Mouse (Mus musculus) spleen, adult 2 months (tissue): ENCODE results near the gene Cox19. TPM values are rescaled to one million over a fixed set of nuclear protein-coding genes. Genes with fewer than 3 reads are reported as not detected.

Experiments
- DNase-seq, 2 experiments: peaks; one replicate each; pipeline versions ENCODE4 v3.0.0 to v3.0.0-alpha.2; 2012 to 2021; ENCODE audit warnings: low spot score in 2 of 2, low read depth in 1 of 2
- H3K27ac ChIP-seq: fragments of 200-500 bp; 2 replicates; pipeline ENCODE4 v1.5.1; 2012; ENCODE audit warnings: low read length, inconsistent platforms; ENCODE audit not compliant: insufficient read depth
- H3K27me3 ChIP-seq: fragments of 200-500 bp; 2 replicates; pipeline ENCODE4 v1.6.1; 2012; ENCODE audit warnings: mild to moderate bottlenecking, moderate library complexity, low read length, inconsistent platforms; ENCODE audit not compliant: control insufficient read depth, insufficient read depth
- H3K36me3 ChIP-seq: fragments of 200-500 bp; 2 replicates; pipeline ENCODE4 v1.6.1; 2012; ENCODE audit warnings: mild to moderate bottlenecking, low read length, inconsistent platforms; ENCODE audit not compliant: control insufficient read depth, insufficient read depth
- H3K4me1 ChIP-seq: fragments of 200-500 bp; 2 replicates; pipeline ENCODE4 v1.6.1; 2011; ENCODE audit warnings: inconsistent platforms; ENCODE audit not compliant: control insufficient read depth, insufficient read depth, insufficient read length
- H3K4me3 ChIP-seq: fragments of 200-500 bp; 2 replicates; pipeline ENCODE4 v1.5.1; 2011; ENCODE audit warnings: mild to moderate bottlenecking, inconsistent platforms; ENCODE audit not compliant: insufficient read depth, insufficient read length; ENCODE audit errors: extremely low read depth
- CTCF ChIP-seq: fragments of 200-500 bp; IDR thresholded peaks from 2 replicates; pipeline ENCODE4 v1.5.1; 2011; ENCODE audit warnings: mild to moderate bottlenecking, inconsistent platforms; ENCODE audit not compliant: insufficient read depth, insufficient read length, insufficient replicate concordance; ENCODE audit errors: extremely low read depth
- POLR2A ChIP-seq: fragments of 200-500 bp; IDR thresholded peaks from 2 replicates; pipeline ENCODE4 v1.6.1; 2011; ENCODE audit warnings: low read depth, low read length, inconsistent platforms
- WGBS: fragments of 180-500 bp; shearing (Covaris S2); methylation state at CpG from one replicate; pipeline ENCODE4 v1.1.7; 2018; 5-methylcytosine and 5-hydroxymethylcytosine counted together
- polyA plus RNA-seq: library from polyadenylated mRNA; depleted of rRNA; stranded (reverse); fragments of >200 nt; gene quantifications from 2 replicates; pipeline ENCODE4 v1.2.3, GENCODE M21; 2012

The Cox19 gene
- polyA plus RNA-seq, 1 experiment = 27.2 TPM

DNA sequence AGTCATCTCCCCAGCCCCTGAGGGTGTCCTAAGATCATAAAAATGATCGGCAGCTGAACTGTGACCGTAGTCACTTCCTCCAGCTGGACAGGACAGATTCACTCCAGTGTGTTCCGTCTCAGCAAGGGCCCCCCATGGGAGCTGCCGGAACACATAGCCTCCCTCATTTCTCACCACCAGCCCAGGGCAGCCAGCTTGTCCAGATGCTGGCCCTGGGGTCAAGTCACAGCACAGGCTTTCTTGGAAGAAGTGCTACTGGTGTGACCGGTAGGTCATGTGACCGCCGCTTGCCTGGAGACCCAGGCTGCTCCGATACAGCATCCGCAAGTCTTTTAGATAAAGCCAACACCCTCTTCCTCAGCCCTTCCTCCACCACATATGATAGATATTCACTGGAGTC is 37.7 kb downstream of the Cox19 start:
- Histone ChIP-seq H3K27me3 (no peaks in the 10 kb centered on the region), H3K27ac (no peak overlapping the region), H3K4me3 (no peak overlapping the region), H3K4me1 (peaks cover 2% of the 10 kb centered on the region; the same call in 1 of the 2 replicates), H3K36me3 (no peaks in the 10 kb centered on the region)
- WGBS = 85% methylated on average over 9 of the region's 9 CpGs
- no peak for DNase-seq
- TF ChIP-seq POLR2A (no peak), CTCF (no peak)

DNA sequence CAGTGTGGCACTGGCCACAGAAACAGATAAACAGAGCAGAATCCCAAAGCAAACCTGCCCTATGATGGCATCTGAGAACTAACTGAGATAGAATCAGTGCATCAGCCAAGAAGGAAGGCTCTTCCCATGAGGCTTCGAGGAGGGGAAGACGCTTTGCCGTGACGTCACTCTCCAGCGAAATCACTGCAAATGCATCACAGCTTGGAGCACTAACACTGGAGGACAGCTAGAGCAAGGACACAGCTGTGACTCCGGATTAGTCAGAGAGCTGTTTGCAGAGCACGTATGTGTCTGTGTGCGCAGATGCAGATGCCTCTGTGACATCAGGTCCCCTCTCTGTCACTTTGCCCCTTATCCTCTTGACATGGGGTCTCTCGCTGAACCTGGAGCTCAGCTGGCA is 39.4 kb downstream of the Cox19 start:
- WGBS = 90% methylated on average over 9 of the region's 9 CpGs
- Histone ChIP-seq H3K4me1 (peaks cover 2% of the 10 kb centered on the region; the same call in 1 of the 2 replicates), H3K4me3 (no peak overlapping the region), H3K27ac (no peak overlapping the region), H3K27me3 (no peaks in the 10 kb centered on the region), H3K36me3 (no peaks in the 10 kb centered on the region; the same call in 1 of the 2 replicates)
- TF ChIP-seq POLR2A (no peak), CTCF (no peak)
- no peak for DNase-seq

DNA sequence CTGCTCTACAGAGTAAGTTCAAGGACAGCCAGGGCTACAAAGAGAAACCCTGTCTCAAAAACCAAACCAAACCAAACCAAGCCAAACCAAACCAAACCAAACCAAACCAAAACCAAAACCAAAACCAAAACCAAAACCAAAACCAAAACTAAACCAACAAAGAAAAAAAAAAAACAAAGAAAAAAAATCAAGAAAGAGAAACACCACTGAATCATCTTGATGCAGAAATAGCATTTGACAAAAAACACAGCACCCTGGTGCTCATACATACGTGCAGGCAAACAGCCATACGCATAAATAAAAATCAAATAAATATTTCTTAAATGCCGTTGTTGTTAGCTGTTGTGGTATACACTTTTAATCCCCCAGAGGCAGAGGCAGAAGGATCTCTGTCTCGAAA is 40.7 kb downstream of the Cox19 start:
- Histone ChIP-seq H3K27ac (no peak overlapping the region), H3K36me3 (no peaks in the 10 kb centered on the region; the same call in 1 of the 2 replicates), H3K27me3 (no peaks in the 10 kb centered on the region), H3K4me1 (peaks cover 2% of the 10 kb centered on the region), H3K4me3 (no peak overlapping the region)
- DNase-seq = no peak
- WGBS = 91% methylated on average over 4 of the region's 4 CpGs
- no peak for TF ChIP-seq CTCF

DNA sequence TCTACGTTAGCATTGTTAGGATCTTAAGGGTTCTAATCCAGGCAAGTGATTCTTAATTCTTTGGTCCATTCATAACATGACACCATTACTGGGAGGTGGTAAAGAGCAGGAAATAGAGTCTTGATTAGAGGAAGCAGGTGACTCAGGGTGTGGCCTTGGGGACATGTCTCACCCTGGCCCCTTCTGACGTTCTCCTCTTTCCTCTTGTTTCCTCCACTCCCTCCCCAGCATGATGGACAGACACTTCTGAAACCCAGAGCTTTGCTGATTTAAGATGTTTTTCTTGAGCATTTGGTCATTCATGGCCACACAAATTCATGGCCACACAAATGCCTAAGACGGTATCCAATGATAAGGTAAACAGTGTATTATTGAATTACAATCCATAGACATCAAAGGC is 41.3 kb downstream of the Cox19 start:
- TF ChIP-seq POLR2A = no peak
- TF ChIP-seq CTCF = no peak
- no peaks in the 10 kb centered on the region; the same call in 1 of the 2 replicates for H3K36me3 ChIP-seq
- H3K4me1 ChIP-seq = peaks cover 3% of the 10 kb centered on the region
- DNase-seq = no peak
- 66% methylated on average over 3 of the region's 3 CpGs for WGBS
- H3K4me3 ChIP-seq = no peak overlapping the region
- H3K27me3 ChIP-seq = no peaks in the 10 kb centered on the region
- H3K27ac ChIP-seq = no peak overlapping the region

DNA sequence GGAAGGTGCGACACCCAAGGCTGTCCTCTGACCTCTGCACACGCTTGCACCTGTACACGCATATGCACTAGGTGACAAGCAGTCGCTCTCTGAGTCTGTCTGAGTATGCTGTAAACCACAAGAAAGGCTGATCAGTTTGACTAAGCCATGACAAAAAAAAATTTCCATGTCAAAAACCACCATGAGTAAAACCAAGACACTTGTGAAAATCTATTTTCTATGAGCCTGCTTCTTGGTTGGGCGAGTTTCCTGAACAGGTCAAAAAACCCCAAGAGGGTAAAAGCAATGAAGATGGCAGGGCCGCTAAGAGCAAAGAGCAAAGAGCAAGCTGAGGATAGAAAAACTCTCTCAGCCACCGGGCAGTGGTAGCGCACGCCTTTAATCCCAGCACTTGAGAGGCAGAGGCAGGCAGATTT is 47.6 kb downstream of the Cox19 start:
- TF ChIP-seq POLR2A (no peak), CTCF (no peak)
- DNase-seq = peak in 1 of 2 experiments; percentile 64
- Histone ChIP-seq H3K36me3 (no peaks in the 10 kb centered on the region; the same call in 1 of the 2 replicates), H3K27me3 (no peaks in the 10 kb centered on the region), H3K4me3 (no peak overlapping the region), H3K27ac (peak overlapping the region; percentile 70), H3K4me1 (peaks cover 40% of the 10 kb centered on the region)
- WGBS = 22% methylated on average over 9 of the region's 9 CpGs

DNA sequence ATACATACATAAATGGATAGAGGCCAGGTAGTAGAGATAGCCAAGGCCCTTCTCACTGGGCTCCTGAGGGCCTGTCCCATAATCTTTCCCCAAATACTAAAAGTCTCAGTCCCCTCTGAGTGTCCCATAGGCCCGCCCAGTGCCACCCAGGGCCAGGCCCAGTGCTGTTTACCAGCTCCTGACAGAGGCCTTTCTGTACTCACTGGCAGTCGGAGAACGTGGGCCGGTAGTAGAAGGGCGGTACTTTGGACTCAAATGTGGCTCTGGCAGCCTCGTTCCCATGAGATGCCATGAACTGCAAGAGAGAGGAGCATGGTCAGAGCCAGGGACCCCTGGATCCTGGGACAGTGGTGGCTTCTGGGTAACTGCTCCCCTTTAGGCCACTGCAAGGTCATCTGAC is 49.1 kb downstream of the Cox19 start:
- Histone ChIP-seq H3K36me3 (no peaks in the 10 kb centered on the region; the same call in 1 of the 2 replicates), H3K27me3 (no peaks in the 10 kb centered on the region), H3K4me1 (peaks cover 48% of the 10 kb centered on the region), H3K4me3 (no peak overlapping the region), H3K27ac (no peak overlapping the region)
- no peak for DNase-seq
- TF ChIP-seq CTCF (no peak), POLR2A (no peak)
- WGBS = 92% methylated on average over 6 of the region's 6 CpGs

DNA sequence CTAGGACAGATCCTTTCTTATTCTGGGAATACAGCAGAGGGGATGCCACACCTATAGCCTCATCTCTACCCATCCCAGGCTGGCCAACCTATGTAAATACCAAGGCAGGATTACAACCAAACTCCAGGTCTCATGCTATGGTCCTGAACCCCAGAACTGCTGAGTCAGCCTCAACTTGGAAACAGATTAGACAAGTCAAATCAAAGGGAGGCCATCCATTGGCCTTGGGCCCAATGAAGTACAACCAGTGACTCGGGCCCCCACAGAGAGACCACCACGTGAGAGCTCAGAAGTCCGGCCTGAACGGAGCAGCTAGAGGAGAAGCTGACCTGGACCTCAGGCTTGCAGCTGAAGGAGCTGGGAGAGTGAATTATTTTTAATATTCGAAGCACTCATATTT is 53.5 kb downstream of the Cox19 start:
- TF ChIP-seq POLR2A (no peak), CTCF (no peak)
- 85% methylated on average over 5 of the region's 5 CpGs for WGBS
- Histone ChIP-seq H3K4me1 (peaks cover 49% of the 10 kb centered on the region), H3K27me3 (no peaks in the 10 kb centered on the region), H3K4me3 (no peak overlapping the region), H3K36me3 (no peaks in the 10 kb centered on the region), H3K27ac (no peak overlapping the region; the same call in 1 of the 2 replicates)
- DNase-seq = no peak

DNA sequence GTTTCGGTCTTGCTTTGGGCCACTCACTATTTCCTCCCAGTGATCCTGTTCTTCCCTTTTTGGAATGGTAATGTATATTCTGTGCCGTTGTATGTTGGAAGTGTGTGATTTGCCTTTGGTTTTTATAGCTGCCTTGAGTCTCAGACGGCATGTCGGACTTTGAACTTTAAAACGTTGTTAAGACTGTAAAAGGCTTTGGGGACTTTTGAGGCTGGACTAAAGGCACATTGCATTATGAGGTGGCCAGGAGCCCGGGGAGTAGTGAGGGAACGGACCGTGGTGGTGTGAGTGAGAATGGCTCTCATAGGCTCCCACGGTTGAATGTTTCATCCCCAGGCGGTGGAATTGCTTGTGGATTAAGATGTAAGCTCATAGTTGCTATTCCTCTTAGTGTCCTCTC is 54.1 kb downstream of the Cox19 start:
- WGBS = 91% methylated on average over 10 of the region's 10 CpGs

More for the DNA sequence above, 54.1 kb downstream of the Cox19 start:
- Histone ChIP-seq H3K27ac (no peak overlapping the region), H3K4me1 (peaks cover 47% of the 10 kb centered on the region), H3K4me3 (no peak overlapping the region), H3K36me3 (no peaks in the 10 kb centered on the region), H3K27me3 (no peaks in the 10 kb centered on the region)
- no peak for TF ChIP-seq POLR2A
- TF ChIP-seq CTCF = no peak
- DNase-seq = no peak
